ENCODE assay signal across 9 mouse cellular contexts in the genomic region with DNA sequence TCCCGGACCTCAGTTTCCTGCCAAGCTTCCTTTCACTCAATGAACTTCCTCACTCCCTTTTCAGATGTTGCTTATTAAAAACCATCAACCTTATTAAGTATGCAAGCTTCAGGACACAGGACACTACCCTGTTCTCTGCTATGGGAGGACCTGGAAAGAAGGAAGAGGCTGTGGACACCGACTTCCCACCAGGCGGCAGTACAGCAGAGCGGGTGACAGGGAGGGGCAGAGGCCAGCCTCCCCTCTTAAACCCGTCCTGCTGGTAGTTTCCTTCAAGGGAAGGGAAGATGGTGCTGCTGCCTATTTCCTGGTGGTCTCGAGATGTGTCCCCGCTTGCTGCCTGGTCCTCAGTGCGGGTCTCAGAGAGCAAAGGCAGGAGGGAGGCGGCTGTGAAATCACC.
A peak's percentile ranks its signal among the peaks of the same experiment; 100 is the strongest.
DNase-seq lines count a peak whose midpoint lies in the region; ATAC-seq and TF ChIP-seq lines count a peak whose summit lies in the region.
"Had no signal": no experiment of that assay in that cellular context is flagged by ENCODE, and none has a peak within 500 bp of the region (broad histone marks: within the 10 kb centered on the region; RNA-seq: fewer than 3 reads in every experiment).

No protein-coding gene starts in this region.

- H3K4me1 ChIP-seq in heart, embryonic 10.5 days = peaks cover 14% of the 10 kb centered on the region
- H3K4me1 ChIP-seq in midbrain, postnatal 0 days (ENCODE audit: insufficient read depth, low read length) = no peaks in the 10 kb centered on the region

- H3K27ac ChIP-seq in heart, embryonic 10.5 days = peak overlapping the region; percentile 24; the same call in 1 of the 2 replicates
- peak overlapping the region; percentile 6; the same call in 1 of the 2 replicates for H3K27ac ChIP-seq in midbrain, postnatal 0 days (ENCODE audit: low read depth, low read length)

- DNase-seq in cerebellum, adult 8-10 months = peak; percentile 57
- DNase-seq in A20 (ENCODE audit: low read depth, low spot score) = peak; percentile 33
- DNase-seq in cerebellum, adult 9-10 months = peak; percentile 71
- DNase-seq in heart, embryonic 10.5 days (ENCODE audit: low spot score) = no peak
- peak; percentile 60 for DNase-seq in kidney, postnatal 14 days
- DNase-seq in midbrain, postnatal 0 days (ENCODE audit: low spot score) = peak; percentile 55
- DNase-seq in urinary bladder, postnatal 36 days (ENCODE audit: low spot score in 2 of 2) = peak; percentile 37 to 49

- no peak overlapping the region for H3K4me3 ChIP-seq in heart, embryonic 10.5 days
- H3K4me3 ChIP-seq in midbrain, postnatal 0 days (ENCODE audit: low read depth, low read length) = no peak overlapping the region

- H3K9ac ChIP-seq in midbrain, postnatal 0 days (replicated peaks; ENCODE audit: low read length, poor library complexity, severe bottlenecking) = no peak overlapping the region

- TF ChIP-seq CTCF in midbrain, postnatal 0 days (IDR thresholded peaks at IDR 0.05) = peak; percentile 81

- no peak overlapping the region for H3K4me2 ChIP-seq in midbrain, postnatal 0 days (ENCODE audit: low read depth, low read length, poor library complexity, severe bottlenecking)

- peaks cover 85% of the 10 kb centered on the region for H3K36me3 ChIP-seq in heart, embryonic 10.5 days
- H3K36me3 ChIP-seq in midbrain, postnatal 0 days (ENCODE audit: insufficient read depth, low read length) = peaks cover 51% of the 10 kb centered on the region

- WGBS in heart, embryonic 10.5 days = 45% methylated on average over 9 of the region's 9 CpGs
- 48% methylated on average over 9 of the region's 9 CpGs for WGBS in midbrain, postnatal 0 days

- no peaks in the 10 kb centered on the region for H3K9me3 ChIP-seq in heart, embryonic 10.5 days
- no peaks in the 10 kb centered on the region for H3K9me3 ChIP-seq in midbrain, postnatal 0 days (ENCODE audit: low read length)

- H3K27me3 ChIP-seq in heart, embryonic 10.5 days (ENCODE audit: insufficient read depth, poor library complexity, severe bottlenecking) = no peaks in the 10 kb centered on the region
- no peaks in the 10 kb centered on the region for H3K27me3 ChIP-seq in midbrain, postnatal 0 days (ENCODE audit: insufficient read depth, low read length)
- H3K27me3 ChIP-seq: Patski had no signal

- no peak for ATAC-seq in cerebellum, adult (ENCODE audit: insufficient number of reproducible peaks, low FRiP score, low TSS enrichment)
- no peak for ATAC-seq in midbrain, postnatal 0 days (ENCODE audit: low FRiP score)
- ATAC-seq: Patski had no signal
